Mouse (Mus musculus) limb, embryonic 11.5 days (tissue): ENCODE results near the gene Pi4k2b. TPM values are rescaled to one million over a fixed set of nuclear protein-coding genes. Genes with fewer than 3 reads are reported as not detected.

Source experiments
- ATAC-seq: fragments of 200-750 bp; cut with Nextera tagmentation; 2 replicates; pipeline ENCODE4 v1.8.0; 2017; ENCODE audit warnings: low read depth; ENCODE audit not compliant: insufficient number of reproducible peaks, low FRiP score, low TSS enrichment
- DNase-seq: peaks from one replicate; pipeline ENCODE4 v3.0.0-alpha.2; 2015; ENCODE audit warnings: low spot score
- H3K27ac ChIP-seq: fragments of 300-500 bp; sonication (generic); replicated peaks from 2 replicates; pipeline ENCODE4 v1.5.1; 2014; ENCODE audit warnings: low read depth, mild to moderate bottlenecking, low read length
- H3K27me3 ChIP-seq: fragments of 300-500 bp; sonication (generic); 2 replicates; pipeline ENCODE4 v1.6.1; 2014; ENCODE audit warnings: mild to moderate bottlenecking, low read length, mixed read lengths; ENCODE audit not compliant: control insufficient read depth, insufficient read depth
- H3K36me3 ChIP-seq: fragments of 300-500 bp; sonication (generic); 2 replicates; pipeline ENCODE4 v1.6.1; 2014; ENCODE audit warnings: mild to moderate bottlenecking, low read length, moderate library complexity, mixed read lengths; ENCODE audit not compliant: control insufficient read depth, insufficient read depth
- H3K4me1 ChIP-seq: fragments of 300-500 bp; sonication (generic); 2 replicates; pipeline ENCODE4 v1.6.1; 2014; ENCODE audit warnings: low read length, mixed read lengths; ENCODE audit not compliant: control insufficient read depth, insufficient read depth
- H3K4me2 ChIP-seq: fragments of 300-500 bp; sonication (generic); 2 replicates; pipeline ENCODE4 v1.6.1; 2014; ENCODE audit warnings: low read depth, mild to moderate bottlenecking, moderate library complexity; ENCODE audit not compliant: severe bottlenecking
- H3K4me3 ChIP-seq: fragments of 300-500 bp; sonication (generic); 2 replicates; pipeline ENCODE4 v1.5.1; 2014; ENCODE audit warnings: low read depth, low read length
- H3K9ac ChIP-seq: fragments of 300-500 bp; sonication (generic); 2 replicates; pipeline ENCODE4 v1.6.1; 2014; ENCODE audit warnings: mild to moderate bottlenecking, low read length
- H3K9me3 ChIP-seq: fragments of 300-500 bp; sonication (generic); 2 replicates; pipeline ENCODE4 v1.6.1; 2016; ENCODE audit warnings: low read length; ENCODE audit not compliant: control insufficient read depth
- WGBS: fragments of 180-500 bp; shearing (Covaris S2); extraction: QIAGEN DNeasy Blood & Tissue Kit; methylation state at CpG from one replicate; pipeline ENCODE4 v1.1.7; 2014; 5-methylcytosine and 5-hydroxymethylcytosine counted together
- polyA plus RNA-seq: library from polyadenylated mRNA; unstranded; fragments of >200 nt; fragmentation: Nextera tagmentation; extraction: Ambion mirVana; gene quantifications from 2 replicates; pipeline ENCODE4 v1.2.1, GENCODE M21; 2014

The Pi4k2b gene
- polyA plus RNA-seq, 1 experiment from 2014 or later = 22.8 TPM

DNA sequence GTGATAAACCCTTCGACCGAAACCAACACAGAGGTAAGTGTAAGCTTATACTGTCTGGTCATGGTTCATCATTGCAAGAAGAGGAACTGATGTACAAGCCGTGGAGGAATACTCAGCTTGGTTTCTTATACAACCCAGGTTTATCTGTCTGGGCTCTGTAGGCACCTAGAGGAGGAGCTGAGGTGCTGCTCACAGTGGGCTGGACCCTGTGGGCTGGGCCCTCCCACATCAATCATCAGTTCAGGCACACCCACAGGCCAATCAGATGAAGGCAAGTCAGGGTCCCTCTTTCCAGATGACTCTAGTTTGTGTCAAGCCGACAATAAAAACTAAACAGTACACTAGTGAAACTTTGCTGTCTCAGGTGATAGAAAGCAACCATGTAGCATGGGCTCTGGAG, 8.6 kb upstream of the Pi4k2b start:
- H3K9me3 ChIP-seq = no peaks in the 10 kb centered on the region
- no peaks in the 10 kb centered on the region for H3K27me3 ChIP-seq
- WGBS = 76% methylated on average over 4 of the region's 4 CpGs
- H3K9ac ChIP-seq = no peak overlapping the region
- H3K4me3 ChIP-seq = no peak overlapping the region
- no peak overlapping the region for H3K27ac ChIP-seq
- no peaks in the 10 kb centered on the region for H3K36me3 ChIP-seq
- no peaks in the 10 kb centered on the region for H3K4me1 ChIP-seq
- no peak for DNase-seq
- no peak for ATAC-seq
- no peak overlapping the region for H3K4me2 ChIP-seq

DNA sequence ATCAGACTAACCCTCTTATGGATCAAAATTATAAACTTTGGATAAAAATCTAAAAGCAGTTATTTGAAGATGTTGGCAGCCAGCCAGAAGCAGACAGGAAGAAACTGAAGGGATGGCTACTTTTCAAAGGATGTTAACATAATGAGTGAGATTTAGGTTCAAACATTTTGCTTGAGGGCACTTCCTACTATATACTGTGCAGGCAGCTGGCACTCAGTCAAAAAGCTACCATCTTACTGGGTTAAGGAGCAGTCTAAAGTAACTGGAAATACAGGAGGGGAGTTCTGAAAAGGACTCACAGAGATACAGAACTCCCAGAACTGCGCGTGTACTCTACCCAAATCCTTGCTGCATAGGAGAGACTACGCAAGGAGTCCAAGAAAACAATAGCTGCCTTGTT, 5.3 kb upstream of the Pi4k2b start:
- no peak for ATAC-seq
- Histone ChIP-seq H3K9ac (no peak overlapping the region), H3K4me2 (no peak overlapping the region), H3K9me3 (no peaks in the 10 kb centered on the region), H3K27me3 (no peaks in the 10 kb centered on the region), H3K36me3 (no peaks in the 10 kb centered on the region), H3K4me1 (no peaks in the 10 kb centered on the region), H3K4me3 (no peak overlapping the region), H3K27ac (no peak overlapping the region)
- no peak for DNase-seq
- WGBS = 91% methylated on average over 3 of the region's 3 CpGs

DNA sequence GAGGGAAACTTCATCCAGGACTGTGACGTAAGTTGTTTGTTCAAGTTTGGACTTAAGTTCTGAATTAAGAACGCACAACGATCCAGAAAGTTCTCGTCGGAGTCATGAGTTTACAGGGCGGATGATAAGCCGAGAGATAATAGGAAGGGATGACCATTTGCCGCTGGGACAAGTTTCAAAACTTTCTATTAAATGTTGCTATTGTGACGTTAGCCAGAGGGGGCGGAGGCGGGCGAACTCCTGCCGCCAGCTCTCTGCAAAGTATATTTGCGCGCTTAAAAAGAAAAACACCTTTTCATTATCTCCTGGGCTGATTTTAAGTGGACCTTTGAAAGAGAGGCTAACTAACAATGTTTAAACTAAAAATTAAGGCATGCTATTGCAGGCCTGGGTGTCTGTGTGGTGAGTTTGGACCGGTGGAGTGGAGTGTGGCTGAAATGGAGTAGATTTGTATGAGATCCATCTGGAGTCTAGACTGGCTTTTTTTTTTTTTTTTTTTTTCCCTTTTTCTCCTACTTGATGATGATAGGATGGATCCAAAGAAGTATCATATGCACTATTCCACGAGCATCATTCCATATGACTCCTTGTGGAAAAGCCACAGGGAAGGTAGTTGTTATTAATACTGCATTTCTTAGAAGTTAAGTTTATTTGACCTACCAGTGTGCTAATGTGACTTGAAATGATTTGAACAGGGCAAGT, 889 bp downstream of the Pi4k2b start:
- Histone ChIP-seq H3K36me3 (no peaks in the 10 kb centered on the region), H3K4me3 (peak overlapping the region; percentile 79), H3K4me1 (no peaks in the 10 kb centered on the region), H3K27me3 (no peaks in the 10 kb centered on the region), H3K9me3 (no peaks in the 10 kb centered on the region), H3K4me2 (peak overlapping the region; percentile 74), H3K27ac (no peak overlapping the region; the same call in 1 of the 2 replicates), H3K9ac (peak overlapping the region; percentile 89)
- WGBS = 4% methylated on average over 17 of the region's 17 CpGs
- no peak; the same call in 1 of the 2 replicates for ATAC-seq
- peak; percentile 79 for DNase-seq

DNA sequence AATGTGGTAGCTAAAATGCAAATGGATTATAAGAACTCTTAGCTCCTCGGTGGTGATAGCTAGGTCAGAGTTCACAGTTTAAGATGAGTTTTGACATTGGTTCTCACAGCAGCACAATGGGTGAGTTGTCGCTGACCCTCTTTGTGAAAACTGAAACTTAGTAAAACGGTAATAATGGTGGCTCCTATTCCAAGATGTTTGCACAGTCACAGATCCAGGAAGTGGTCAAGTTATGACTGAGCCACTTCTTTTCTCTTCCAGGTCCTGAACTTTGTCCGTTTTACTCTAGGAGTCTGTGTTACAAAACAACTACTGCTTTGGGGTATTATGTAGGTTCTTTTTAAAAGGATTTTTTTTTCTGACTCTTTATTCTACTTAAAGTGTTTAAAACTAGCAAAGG, 1.9 kb downstream of the Pi4k2b start:
- H3K9me3 ChIP-seq = no peaks in the 10 kb centered on the region
- H3K4me3 ChIP-seq = no peak overlapping the region
- 82% methylated on average over 4 of the region's 4 CpGs for WGBS
- no peaks in the 10 kb centered on the region for H3K36me3 ChIP-seq
- H3K9ac ChIP-seq = no peak overlapping the region
- DNase-seq = no peak
- 0 out of 2 replicates have a peak overlapping the region, but pooled peaks have one; percentile 74 for H3K4me2 ChIP-seq
- no peaks in the 10 kb centered on the region for H3K27me3 ChIP-seq
- H3K27ac ChIP-seq = no peak overlapping the region
- no peaks in the 10 kb centered on the region for H3K4me1 ChIP-seq
- ATAC-seq = no peak

- Histone ChIP-seq H3K27ac (no peak overlapping the region), H3K9me3 (no peaks in the 10 kb centered on the region), H3K4me3 (no peak overlapping the region), H3K36me3 (no peaks in the 10 kb centered on the region), H3K27me3 (no peaks in the 10 kb centered on the region), H3K9ac (no peak overlapping the region), H3K4me2 (no peak overlapping the region), H3K4me1 (no peaks in the 10 kb centered on the region)
- ATAC-seq (no peak), DNase-seq (no peak)
Observed at GRCm38 (mm10) chr5:52746920-52747319, 5.5 kb downstream of the Pi4k2b start.

DNA sequence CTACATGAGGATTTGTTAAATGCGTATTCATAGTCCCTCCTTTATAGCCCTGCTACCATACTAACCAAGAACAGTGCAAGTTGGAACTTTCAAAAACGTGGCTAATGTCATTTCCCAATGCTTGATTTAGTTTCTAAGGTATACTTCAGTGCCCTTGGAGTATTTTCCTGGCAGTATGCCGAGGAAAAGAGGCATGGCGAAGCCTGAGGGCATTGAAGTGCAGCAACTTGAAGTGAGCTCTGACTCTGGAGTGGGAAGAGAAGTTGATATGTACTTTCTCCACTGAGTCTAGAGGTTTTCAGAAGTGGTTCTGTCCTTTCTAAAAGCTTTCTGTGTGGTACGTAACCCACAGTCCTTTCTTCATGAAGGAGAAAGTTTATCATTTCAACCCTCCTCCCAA, 7.4 kb downstream of the Pi4k2b start:
- ATAC-seq (no peak), DNase-seq (peak; percentile 5)
- Histone ChIP-seq H3K27me3 (no peaks in the 10 kb centered on the region), H3K4me3 (no peak overlapping the region), H3K4me1 (no peaks in the 10 kb centered on the region), H3K36me3 (no peaks in the 10 kb centered on the region), H3K9ac (no peak overlapping the region), H3K4me2 (no peak overlapping the region), H3K27ac (no peak overlapping the region), H3K9me3 (no peaks in the 10 kb centered on the region)
- 85% methylated on average over 5 of the region's 5 CpGs for WGBS

DNA sequence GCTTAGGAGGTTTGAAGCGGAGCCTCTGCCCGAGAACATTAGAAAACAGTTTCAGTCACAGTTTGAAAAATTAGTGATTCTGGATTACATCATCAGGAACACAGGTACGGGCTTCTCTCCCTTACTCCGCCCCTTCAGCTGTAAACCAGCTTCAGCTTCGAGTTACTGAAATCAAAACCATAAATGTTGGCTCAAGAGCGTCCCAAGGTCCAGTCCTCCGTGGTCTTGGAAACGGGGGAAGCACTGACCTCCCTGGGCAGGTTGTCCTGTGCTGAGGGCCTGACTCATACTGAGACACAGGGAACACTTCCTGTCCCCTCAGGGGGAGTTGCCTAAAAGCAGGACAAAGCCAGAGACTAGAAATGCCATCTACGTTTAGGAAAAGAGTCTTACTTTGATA, 11.8 kb downstream of the Pi4k2b start:
- Histone ChIP-seq H3K9me3 (no peaks in the 10 kb centered on the region), H3K27me3 (no peaks in the 10 kb centered on the region), H3K36me3 (no peaks in the 10 kb centered on the region), H3K27ac (no peak overlapping the region), H3K9ac (no peak overlapping the region), H3K4me3 (no peak overlapping the region), H3K4me1 (no peaks in the 10 kb centered on the region), H3K4me2 (no peak overlapping the region)
- DNase-seq (no peak), ATAC-seq (no peak)
- 77% methylated on average over 9 of the region's 9 CpGs for WGBS

DNA sequence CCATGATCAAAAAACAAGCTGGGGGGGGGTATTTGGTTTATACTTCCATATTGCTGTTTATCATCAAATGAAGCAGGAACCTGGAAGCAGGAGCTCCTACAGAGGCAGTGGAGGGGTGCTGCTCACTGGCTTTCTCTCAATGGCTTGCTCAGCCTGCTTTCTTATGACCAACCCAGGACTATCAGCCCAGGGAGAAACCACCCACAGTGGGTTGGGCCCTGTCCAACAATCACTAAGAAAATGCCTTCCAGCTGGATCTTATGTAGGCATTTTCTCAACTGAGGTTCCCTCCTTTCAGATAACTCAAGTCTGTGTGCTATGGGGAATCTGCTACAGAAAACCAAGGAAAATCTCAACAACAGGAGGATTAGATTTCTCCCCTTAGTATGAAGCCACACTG, 12.8 kb downstream of the Pi4k2b start:
- Histone ChIP-seq H3K4me1 (no peaks in the 10 kb centered on the region), H3K27ac (no peak overlapping the region), H3K36me3 (no peaks in the 10 kb centered on the region), H3K27me3 (no peaks in the 10 kb centered on the region), H3K9me3 (no peaks in the 10 kb centered on the region), H3K4me2 (no peak overlapping the region), H3K9ac (no peak overlapping the region), H3K4me3 (no peak overlapping the region)
- no peak for DNase-seq
- no peak for ATAC-seq

DNA sequence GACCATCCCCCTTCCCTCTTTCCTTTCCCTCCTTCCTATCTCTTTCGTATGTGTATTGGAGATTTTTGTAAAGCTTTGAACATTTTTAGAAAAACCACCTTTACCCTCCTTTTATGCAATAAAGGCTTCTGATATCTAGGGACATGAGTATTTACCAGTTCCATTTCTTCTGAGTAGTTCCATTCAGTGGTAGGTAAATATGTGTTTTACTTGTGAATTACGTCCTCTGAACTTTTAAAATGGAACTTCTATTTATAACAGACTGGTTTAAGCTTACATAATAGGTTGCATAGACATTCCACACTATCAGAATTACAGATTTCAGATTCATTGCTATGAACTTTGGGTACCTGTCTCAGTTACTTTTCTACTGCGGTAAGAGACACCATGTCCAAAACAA, 14.0 kb downstream of the Pi4k2b start:
- no peak overlapping the region for H3K27ac ChIP-seq
- DNase-seq (no peak), ATAC-seq (no peak)
- no peaks in the 10 kb centered on the region for H3K9me3 ChIP-seq
- no peak overlapping the region for H3K4me3 ChIP-seq
- no peaks in the 10 kb centered on the region for H3K27me3 ChIP-seq
- H3K4me2 ChIP-seq = no peak overlapping the region
- no peak overlapping the region for H3K9ac ChIP-seq
- no peaks in the 10 kb centered on the region for H3K36me3 ChIP-seq
- no peaks in the 10 kb centered on the region for H3K4me1 ChIP-seq
- WGBS = 97% methylated on average over 3 of the region's 3 CpGs
